ENCODE assay signal across 8 mouse cellular contexts in the genomic region with DNA sequence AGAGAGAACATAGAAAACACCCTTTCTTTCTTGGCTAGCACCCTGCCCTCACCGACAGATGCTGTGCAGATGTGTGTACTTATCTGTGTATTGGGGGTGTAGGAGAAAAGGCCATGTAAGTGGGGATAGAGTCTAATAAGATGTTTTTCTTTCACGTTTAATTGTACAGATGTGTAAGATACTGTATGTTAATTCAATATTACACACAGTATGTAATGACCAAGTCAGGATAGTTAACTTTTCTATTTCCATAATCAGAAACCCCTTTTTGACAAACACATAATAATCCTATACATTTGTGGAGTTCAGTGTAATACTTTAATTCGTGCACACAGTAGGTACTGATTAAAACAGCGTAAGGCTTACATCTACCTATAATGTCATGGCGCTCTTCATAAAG. TPM values are rescaled to one million over a fixed set of nuclear protein-coding genes. Genes with fewer than 3 reads are reported as not detected.
DNase-seq lines count a peak whose midpoint lies in the region; ATAC-seq lines count a peak whose summit lies in the region.

Gene Adra2a (plus strand): TSS at position 301 of the 400 bp plus-strand sequence.

- no peaks in the 10 kb centered on the region for H3K9me3 ChIP-seq in kidney, embryonic 16.5 days (ENCODE audit: low read length)
- no peaks in the 10 kb centered on the region for H3K9me3 ChIP-seq in embryonic facial prominence, embryonic 11.5 days (replicated peaks; ENCODE audit: control insufficient read depth, low read length)
- no peaks in the 10 kb centered on the region for H3K9me3 ChIP-seq in intestine, embryonic 16.5 days (ENCODE audit: control insufficient read depth, low read length)
- H3K9me3 ChIP-seq in midbrain, embryonic 13.5 days = no peaks in the 10 kb centered on the region

- peak within 1 kb of the TSS; percentile 99 for H3K4me2 ChIP-seq in kidney, embryonic 16.5 days (replicated peaks; ENCODE audit: low read depth, low read length)
- peak within 1 kb of the TSS; percentile 97 for H3K4me2 ChIP-seq in embryonic facial prominence, embryonic 11.5 days (ENCODE audit: low read depth, low read length)
- peak within 1 kb of the TSS; percentile 100 for H3K4me2 ChIP-seq in intestine, embryonic 16.5 days (ENCODE audit: low read depth, low read length)
- peak within 1 kb of the TSS; percentile 99 for H3K4me2 ChIP-seq in midbrain, embryonic 13.5 days (replicated peaks)

- ATAC-seq in kidney, embryonic 16.5 days (ENCODE audit: low FRiP score, low TSS enrichment) = no peak
- ATAC-seq in embryonic facial prominence, embryonic 11.5 days (replicated peaks; ENCODE audit: insufficient number of reproducible peaks, low FRiP score, low TSS enrichment, low read depth) = no peak
- ATAC-seq in intestine, embryonic 16.5 days = no peak
- no peak for ATAC-seq in midbrain, embryonic 13.5 days

- WGBS in kidney, embryonic 16.5 days = 74% methylated on average over 5 of the region's 5 CpGs
- 65% methylated on average over 5 of the region's 5 CpGs for WGBS in embryonic facial prominence, embryonic 11.5 days
- 75% methylated on average over 5 of the region's 5 CpGs for WGBS in intestine, embryonic 16.5 days
- 77% methylated on average over 5 of the region's 5 CpGs for WGBS in midbrain, embryonic 13.5 days

- peak within 1 kb of the TSS; percentile 25; the same call in 1 of the 2 replicates for H3K27ac ChIP-seq in kidney, embryonic 16.5 days (ENCODE audit: low read length)
- H3K27ac ChIP-seq in embryonic facial prominence, embryonic 11.5 days (replicated peaks; ENCODE audit: low read depth, low read length) = no peak within 1 kb of the TSS
- H3K27ac ChIP-seq in intestine, embryonic 16.5 days (ENCODE audit: low read length) = 0 out of 2 replicates have a peak within 1 kb of the TSS, but pooled peaks have one; percentile 26
- H3K27ac ChIP-seq in midbrain, embryonic 13.5 days = peak within 1 kb of the TSS; percentile 35

- H3K4me3 ChIP-seq in kidney, embryonic 16.5 days (ENCODE audit: low read length) = peak within 1 kb of the TSS; percentile 62
- peak within 1 kb of the TSS; percentile 50 for H3K4me3 ChIP-seq in embryonic facial prominence, embryonic 11.5 days (ENCODE audit: low read depth, low read length)
- H3K4me3 ChIP-seq in intestine, embryonic 16.5 days (ENCODE audit: low read length) = peak within 1 kb of the TSS; percentile 68
- peak within 1 kb of the TSS; percentile 59 for H3K4me3 ChIP-seq in midbrain, embryonic 13.5 days (replicated peaks)

- peak within 1 kb of the TSS; percentile 70 for H3K9ac ChIP-seq in kidney, embryonic 16.5 days (replicated peaks; ENCODE audit: low read length)
- peak within 1 kb of the TSS; percentile 55 for H3K9ac ChIP-seq in embryonic facial prominence, embryonic 11.5 days (replicated peaks; ENCODE audit: low read length)
- H3K9ac ChIP-seq in intestine, embryonic 16.5 days (ENCODE audit: low read depth, low read length) = peak within 1 kb of the TSS; percentile 76
- H3K9ac ChIP-seq in midbrain, embryonic 13.5 days (replicated peaks) = peak within 1 kb of the TSS; percentile 72

- no peaks in the 10 kb centered on the region for H3K36me3 ChIP-seq in kidney, embryonic 16.5 days (ENCODE audit: insufficient read depth, low read length)
- H3K36me3 ChIP-seq in embryonic facial prominence, embryonic 11.5 days (replicated peaks; ENCODE audit: control insufficient read depth, insufficient read depth, low read depth, low read length) = no peaks in the 10 kb centered on the region
- H3K36me3 ChIP-seq in intestine, embryonic 16.5 days (ENCODE audit: control insufficient read depth, insufficient read depth, low read length) = no peaks in the 10 kb centered on the region
- H3K36me3 ChIP-seq in midbrain, embryonic 13.5 days = no peaks in the 10 kb centered on the region

- DNase-seq in kidney, postnatal 25 days = no peak
- DNase-seq in embryonic facial prominence, embryonic 11.5 days (ENCODE audit: low spot score) = no peak
- no peak for DNase-seq in spleen, postnatal 10 days (ENCODE audit: low spot score in 2 of 2)
- no peak for DNase-seq in urinary bladder, postnatal 14 days (ENCODE audit: low spot score)
- no peak for DNase-seq in embryo, embryonic 11 days

- H3K4me1 ChIP-seq in kidney, embryonic 16.5 days (ENCODE audit: insufficient read depth, low read length) = peaks cover 34% of the 10 kb centered on the region
- H3K4me1 ChIP-seq in embryonic facial prominence, embryonic 11.5 days (ENCODE audit: control insufficient read depth, insufficient read depth, low read length) = peaks cover 8% of the 10 kb centered on the region
- H3K4me1 ChIP-seq in intestine, embryonic 16.5 days (ENCODE audit: control insufficient read depth, insufficient read depth, low read length) = peaks cover 32% of the 10 kb centered on the region
- H3K4me1 ChIP-seq in midbrain, embryonic 13.5 days (replicated peaks) = peaks cover 31% of the 10 kb centered on the region

- peaks cover 28% of the 10 kb centered on the region for H3K27me3 ChIP-seq in kidney, embryonic 16.5 days (ENCODE audit: insufficient read depth, low read length)
- H3K27me3 ChIP-seq in embryonic facial prominence, embryonic 11.5 days (ENCODE audit: control insufficient read depth, insufficient read depth, low read length) = peaks cover 41% of the 10 kb centered on the region
- peaks cover 19% of the 10 kb centered on the region for H3K27me3 ChIP-seq in intestine, embryonic 16.5 days (replicated peaks; ENCODE audit: control insufficient read depth, insufficient read depth, low read length)
- H3K27me3 ChIP-seq in midbrain, embryonic 13.5 days = peaks cover 36% of the 10 kb centered on the region

RNA-seq across cellular contexts. Expression of gene Adra2a, which starts in this region (rescaled TPM):
- polyA plus RNA-seq in kidney, embryonic 16.5 days (2015; fragmentation: Nextera tagmentation; extraction: Ambion mirVana) = 0.51 and 1.1 TPM in 2 replicates
- polyA plus RNA-seq in embryonic facial prominence, embryonic 11.5 days (2014; fragmentation: Nextera tagmentation; extraction: Ambion mirVana) = 0.52 and 0.88 TPM in 2 replicates
- polyA plus RNA-seq in intestine, embryonic 16.5 days (2015; fragmentation: Nextera tagmentation; extraction: Ambion mirVana) = 0.79 and 0.84 TPM in 2 replicates
- 1.9 TPM in 2 replicates for polyA plus RNA-seq in midbrain, embryonic 13.5 days (2015; fragmentation: Nextera tagmentation; extraction: Ambion mirVana)
